Mouse (Mus musculus) stomach, postnatal 0 days (tissue): Measurements from ENCODE around the gene Slc41a1. TPM values are rescaled to one million over a fixed set of nuclear protein-coding genes. Genes with fewer than 3 reads are reported as not detected.
A peak's percentile ranks its signal among the peaks of the same experiment; 100 is the strongest.

Experiments
- ATAC-seq: fragments of 200-750 bp; cut with Nextera tagmentation; 2 replicates; pipeline ENCODE4 v1.8.0; 2017; ENCODE audit not compliant: low FRiP score, low TSS enrichment
- DNase-seq: peaks from one replicate; pipeline ENCODE4 v3.0.0-alpha.2; 2016; ENCODE audit warnings: low spot score
- H3K27ac ChIP-seq: fragments of 300-500 bp; sonication (generic); replicated peaks from 2 replicates; pipeline ENCODE4 v1.5.1; 2014; ENCODE audit warnings: mild to moderate bottlenecking, control low read depth
- H3K27me3 ChIP-seq: fragments of 300-500 bp; sonication (generic); 2 replicates; pipeline ENCODE4 v1.6.1; 2014; ENCODE audit warnings: low read length; ENCODE audit not compliant: control insufficient read depth, insufficient read depth
- H3K36me3 ChIP-seq: fragments of 300-500 bp; sonication (generic); 2 replicates; pipeline ENCODE4 v1.6.1; 2014; ENCODE audit warnings: low read length, mixed read lengths; ENCODE audit not compliant: control insufficient read depth, insufficient read depth
- H3K4me1 ChIP-seq: fragments of 300-500 bp; sonication (generic); replicated peaks from 2 replicates; pipeline ENCODE4 v1.6.1; 2014; ENCODE audit warnings: antibody characterized with exemption; ENCODE audit not compliant: control insufficient read depth, insufficient read depth
- H3K4me2 ChIP-seq: fragments of 300-500 bp; sonication (generic); replicated peaks from 2 replicates; pipeline ENCODE4 v1.6.1; 2014; ENCODE audit warnings: low read depth, mild to moderate bottlenecking, control low read depth, moderate library complexity
- H3K4me3 ChIP-seq: fragments of 300-500 bp; sonication (generic); 2 replicates; pipeline ENCODE4 v1.5.1; 2014; ENCODE audit warnings: low read depth, low read length, control low read depth
- H3K9ac ChIP-seq: fragments of 300-500 bp; sonication (generic); 2 replicates; pipeline ENCODE4 v1.6.1; 2014; ENCODE audit warnings: mild to moderate bottlenecking, low read length, control low read depth, mixed read lengths
- H3K9me3 ChIP-seq: fragments of 300-500 bp; sonication (generic); 2 replicates; pipeline ENCODE4 v1.6.1; 2016; ENCODE audit warnings: low read length; ENCODE audit not compliant: control insufficient read depth
- CTCF ChIP-seq: IDR thresholded peaks from 2 replicates; pipeline ENCODE4 v1.5.1; 2016; ENCODE audit warnings: antibody characterized with exemption, low read depth, mild to moderate bottlenecking, moderate library complexity
- EP300 ChIP-seq: optimal IDR thresholded peaks from 2 replicates; pipeline ENCODE3; 2016; ENCODE audit warnings: antibody characterized with exemption
- WGBS: fragments of 180-500 bp; shearing (Covaris S2); extraction: QIAGEN DNeasy Blood & Tissue Kit; methylation state at CpG from one replicate; pipeline ENCODE4 v1.1.7; 2014; 5-methylcytosine and 5-hydroxymethylcytosine counted together
- polyA plus RNA-seq: library from polyadenylated mRNA; unstranded; fragments of >200 nt; fragmentation: Nextera tagmentation; extraction: Ambion mirVana; gene quantifications from 2 replicates; pipeline ENCODE4 v1.2.1, GENCODE M21; 2015

The Slc41a1 gene
- polyA plus RNA-seq, 1 experiment from 2014 or later = 7.1 TPM

- TF ChIP-seq CTCF (no peak), EP300 (no peak)
- H3K27me3 ChIP-seq = no peaks in the 10 kb centered on the region
These were observed 52.5 kb downstream of the Slc41a1 start for GRCm38 (mm10) chr1:131879816-131880215.

GRCm38 (mm10) chr1:131882787-131883186, 55.5 kb downstream of the Slc41a1 start:
- Histone ChIP-seq H3K27me3 (no peaks in the 10 kb centered on the region), H3K9me3 (no peaks in the 10 kb centered on the region), H3K36me3 (no peaks in the 10 kb centered on the region), H3K4me1 (no peaks in the 10 kb centered on the region), H3K4me3 (no peak overlapping the region), H3K4me2 (no peak overlapping the region), H3K9ac (no peak overlapping the region), H3K27ac (no peak overlapping the region)
- TF ChIP-seq CTCF (peak; percentile 64), EP300 (no peak)
- ATAC-seq = no peak
- DNase-seq = no peak
- 63% methylated on average over 2 of the region's 2 CpGs for WGBS

More at GRCm38 (mm10) chr1:131879816-131880215, 52.5 kb downstream of the Slc41a1 start:
- no peak overlapping the region for H3K4me2 ChIP-seq
- no peak overlapping the region for H3K4me3 ChIP-seq
- no peaks in the 10 kb centered on the region for H3K36me3 ChIP-seq
- ATAC-seq (no peak), DNase-seq (no peak)
- 79% methylated on average over 2 of the region's 2 CpGs for WGBS
- H3K9ac ChIP-seq = no peak overlapping the region
- H3K4me1 ChIP-seq = no peaks in the 10 kb centered on the region
- no peak overlapping the region for H3K27ac ChIP-seq
- no peaks in the 10 kb centered on the region for H3K9me3 ChIP-seq

- ATAC-seq = no peak
- no peaks in the 10 kb centered on the region for H3K9me3 ChIP-seq
- no peak overlapping the region for H3K27ac ChIP-seq
- no peaks in the 10 kb centered on the region for H3K36me3 ChIP-seq
- H3K4me1 ChIP-seq = no peaks in the 10 kb centered on the region
- DNase-seq = no peak
- no peak overlapping the region for H3K4me3 ChIP-seq
- H3K27me3 ChIP-seq = no peaks in the 10 kb centered on the region
- no peak overlapping the region for H3K9ac ChIP-seq
- H3K4me2 ChIP-seq = no peak overlapping the region
- no peak for TF ChIP-seq EP300
- no peak for TF ChIP-seq CTCF
- 54% methylated on average over 2 of the region's 2 CpGs for WGBS
These were observed 58.9 kb downstream of the Slc41a1 start for GRCm38 (mm10) chr1:131886173-131886572.

- no peak overlapping the region for H3K9ac ChIP-seq
- ATAC-seq (no peak), DNase-seq (no peak)
- H3K9me3 ChIP-seq = no peaks in the 10 kb centered on the region
- 64% methylated on average over 3 of the region's 3 CpGs for WGBS
- H3K4me3 ChIP-seq = no peak overlapping the region
- TF ChIP-seq EP300 = no peak
- no peak for TF ChIP-seq CTCF
- no peak overlapping the region for H3K27ac ChIP-seq
- no peaks in the 10 kb centered on the region for H3K36me3 ChIP-seq
- no peaks in the 10 kb centered on the region for H3K4me1 ChIP-seq
- H3K4me2 ChIP-seq = no peak overlapping the region
- no peaks in the 10 kb centered on the region for H3K27me3 ChIP-seq
These were observed 59.3 kb downstream of the Slc41a1 start for GRCm38 (mm10) chr1:131886641-131887040.

- Histone ChIP-seq H3K9ac (no peak overlapping the region), H3K9me3 (no peaks in the 10 kb centered on the region), H3K36me3 (no peaks in the 10 kb centered on the region), H3K27me3 (no peaks in the 10 kb centered on the region), H3K4me3 (no peak overlapping the region), H3K4me2 (no peak overlapping the region), H3K4me1 (no peaks in the 10 kb centered on the region), H3K27ac (no peak overlapping the region)
- ATAC-seq = 0 out of 2 replicates have a peak, but pooled peaks have one; percentile 53
- DNase-seq = no peak
- no peak for TF ChIP-seq CTCF
- no peak for TF ChIP-seq EP300
- 49% methylated on average over 6 of the region's 6 CpGs for WGBS
These were observed 62.9 kb downstream of the Slc41a1 start for GRCm38 (mm10) chr1:131890043-131890658.

GRCm38 (mm10) chr1:131891436-131891835, 64.1 kb downstream of the Slc41a1 start:
- DNase-seq (no peak), ATAC-seq (no peak)
- H3K4me3 ChIP-seq = no peak overlapping the region
- H3K36me3 ChIP-seq = no peaks in the 10 kb centered on the region
- no peaks in the 10 kb centered on the region for H3K27me3 ChIP-seq
- 84% methylated on average over 4 of the region's 4 CpGs for WGBS
- TF ChIP-seq CTCF = no peak
- no peak for TF ChIP-seq EP300
- no peaks in the 10 kb centered on the region for H3K9me3 ChIP-seq
- H3K27ac ChIP-seq = no peak overlapping the region
- H3K4me1 ChIP-seq = no peaks in the 10 kb centered on the region
- no peak overlapping the region for H3K9ac ChIP-seq
- H3K4me2 ChIP-seq = no peak overlapping the region

Other genes with a start within 250 kb of the Slc41a1 start
- 0.02 and 0.04 TPM in 2 replicates for gene Avpr1b, start 228.3 kb upstream of the Slc41a1 start, polyA plus RNA-seq
- gene Ctse, start 189.2 kb upstream of the Slc41a1 start, polyA plus RNA-seq = 596 and 695 TPM in 2 replicates
- 13.5 and 14.4 TPM in 2 replicates for gene Rab7b, start 138.8 kb upstream of the Slc41a1 start, polyA plus RNA-seq
- gene Slc26a9, start 83.5 kb upstream of the Slc41a1 start, polyA plus RNA-seq = 15.4 and 17.6 TPM in 2 replicates
- 1.1 and 1.4 TPM in 2 replicates for gene Pm20d1, start 30.1 kb upstream of the Slc41a1 start, polyA plus RNA-seq
- 21.4 and 21.6 TPM in 2 replicates for gene Rab29, start 39.7 kb downstream of the Slc41a1 start, polyA plus RNA-seq
- 24.2 and 30.4 TPM in 2 replicates for gene Nucks1, start 83.0 kb downstream of the Slc41a1 start, polyA plus RNA-seq
- gene Slc45a3, start 135.5 kb downstream of the Slc41a1 start, polyA plus RNA-seq = 18.4 and 23.3 TPM in 2 replicates
- gene Elk4, start 180.1 kb downstream of the Slc41a1 start, polyA plus RNA-seq = 13.8 and 14.3 TPM in 2 replicates
- gene Mfsd4a, start 240.6 kb downstream of the Slc41a1 start, polyA plus RNA-seq = 16.7 TPM in 2 replicates